Mouse (Mus musculus): ENCODE results near the gene Csn1s2a. TPM values are rescaled to one million over a fixed set of nuclear protein-coding genes. Genes with fewer than 3 reads are reported as not detected.
"Not testable (repeated sequence)": the region's sequence is repeated elsewhere in the genome, so short reads cannot be mapped to it uniquely, and the experiment has no call there.

Gene Csn1s2a
- not detected in 2 replicates for polyA plus RNA-seq (2012; ENCODE audit: insufficient read depth, insufficient read length, missing spikeins)

DNA sequence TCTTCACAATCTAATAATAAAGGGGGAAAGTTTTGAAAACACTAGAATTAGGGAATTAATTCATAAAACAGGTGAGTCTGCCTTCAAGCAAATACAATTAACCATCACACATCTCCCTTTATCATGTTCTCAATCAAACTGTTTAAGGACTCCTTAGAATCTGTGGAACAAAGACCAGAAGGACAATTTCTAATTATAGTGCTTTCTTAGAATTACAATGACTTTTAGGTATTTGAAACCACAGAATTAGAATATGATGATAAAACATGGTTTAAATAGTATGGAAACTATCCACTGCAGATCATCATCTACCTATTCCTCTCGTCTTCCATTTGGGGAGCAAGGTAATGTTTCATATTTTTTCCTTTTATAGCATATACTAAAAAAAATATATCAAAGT is at the start of gene Csn1s2a:
Gene Csn1s2a (plus strand): TSS at position 301 of the 400 bp plus-strand sequence.
- H3K4me1 ChIP-seq (ENCODE audit: control insufficient read depth, insufficient read depth, insufficient read length, low read length), result no peaks in the 10 kb centered on the region
- no peak within 1 kb of the TSS for H3K4me3 ChIP-seq (ENCODE audit: insufficient read depth, low read depth, low read length)
- H3K27ac ChIP-seq (replicated peaks; ENCODE audit: low read depth, low read length), result no peak within 1 kb of the TSS

DNA sequence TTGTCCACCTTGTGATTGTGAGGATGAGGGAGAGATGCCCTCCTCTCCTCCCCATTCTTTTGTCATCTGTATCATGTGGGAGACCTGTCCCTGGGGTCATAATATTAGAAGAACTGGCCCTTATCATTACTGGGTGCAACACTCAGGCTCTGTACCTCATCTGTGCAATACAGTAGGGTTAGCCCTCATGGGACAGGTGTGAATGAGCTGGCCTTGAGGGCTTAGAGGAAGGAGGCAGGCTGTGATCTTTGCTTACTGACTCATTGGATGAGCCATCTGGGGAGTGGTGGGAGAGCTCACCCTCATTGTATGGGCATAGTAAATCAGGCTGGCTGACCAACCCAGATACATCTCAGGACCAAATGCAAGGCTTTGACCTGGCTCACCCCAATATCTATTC is 39.5 kb upstream of the Csn1s2a start:
- H3K4me1 ChIP-seq (ENCODE audit: control insufficient read depth, insufficient read depth, insufficient read length, low read length), result no peaks in the 10 kb centered on the region
- H3K4me3 ChIP-seq (ENCODE audit: insufficient read depth, low read depth, low read length), result no peak overlapping the region
- no peak overlapping the region for H3K27ac ChIP-seq (replicated peaks; ENCODE audit: low read depth, low read length)

DNA sequence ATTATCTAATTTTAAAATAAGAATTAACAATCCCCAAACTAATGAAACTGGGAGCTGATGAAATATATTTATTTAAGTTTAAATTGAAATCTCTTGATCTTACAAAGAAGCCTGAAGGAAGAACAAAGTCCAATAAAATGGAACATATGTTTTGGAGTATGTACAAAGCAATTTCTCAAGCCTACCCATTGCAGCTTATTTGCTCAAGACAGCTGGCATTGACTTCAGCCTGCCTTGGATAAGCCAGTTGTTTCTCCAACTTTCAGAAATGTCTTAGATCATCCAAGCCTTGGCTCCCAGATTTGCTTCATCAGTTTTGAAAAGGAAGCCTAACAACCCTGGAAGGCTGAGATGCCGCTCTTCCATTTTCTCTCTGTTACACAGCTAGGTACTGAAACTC is 20.9 kb upstream of the Csn1s2a start:
- no peak overlapping the region for H3K4me3 ChIP-seq (ENCODE audit: insufficient read depth, low read depth, low read length)
- no peaks in the 10 kb centered on the region for H3K4me1 ChIP-seq (ENCODE audit: control insufficient read depth, insufficient read depth, insufficient read length, low read length)
- no peak overlapping the region for H3K27ac ChIP-seq (replicated peaks; ENCODE audit: low read depth, low read length)

DNA sequence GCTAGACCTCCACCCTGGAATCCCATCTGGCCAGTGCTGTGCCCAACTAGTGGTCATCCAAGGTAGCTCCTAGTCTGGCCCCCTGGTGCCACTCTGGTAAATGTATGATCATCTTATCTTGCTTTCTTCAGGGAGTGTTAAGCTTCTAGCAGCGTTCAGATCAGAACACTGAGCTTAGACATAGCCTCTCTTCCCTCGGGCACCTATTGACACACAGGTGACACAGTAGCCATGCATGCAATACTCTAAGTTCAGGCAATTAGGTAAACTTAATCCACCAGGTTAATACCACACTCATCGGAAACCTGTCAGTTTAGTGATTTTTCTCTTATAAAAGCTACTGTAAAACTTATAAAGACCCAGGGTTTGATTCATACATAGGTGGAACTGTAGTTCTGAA is 9.8 kb upstream of the Csn1s2a start:
- H3K4me1 ChIP-seq (ENCODE audit: control insufficient read depth, insufficient read depth, insufficient read length, low read length), result no peaks in the 10 kb centered on the region
- no peak overlapping the region for H3K4me3 ChIP-seq (ENCODE audit: insufficient read depth, low read depth, low read length)
- H3K27ac ChIP-seq (replicated peaks; ENCODE audit: low read depth, low read length), result no peak overlapping the region

DNA sequence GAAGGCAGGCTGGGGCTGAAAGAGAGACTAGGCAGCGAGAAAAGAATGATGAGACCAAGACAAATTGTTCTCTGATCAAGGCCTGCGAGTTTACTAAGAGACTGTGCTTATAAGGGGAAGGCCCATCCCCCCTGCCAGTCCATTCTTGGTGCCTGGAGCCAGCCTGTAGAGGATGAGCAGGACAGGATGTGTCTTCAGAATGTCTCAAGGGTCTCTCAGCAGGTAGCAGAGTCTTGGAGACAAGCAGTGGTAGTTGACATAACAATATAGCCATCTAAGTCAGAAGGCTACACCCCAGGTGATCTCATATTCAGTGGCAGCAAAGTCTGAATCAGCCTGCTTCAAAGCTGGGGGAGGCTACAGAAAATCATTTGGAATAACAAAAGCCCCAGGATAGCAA is 2.2 kb upstream of the Csn1s2a start:
- not testable (repeated sequence) for H3K27ac ChIP-seq (replicated peaks; ENCODE audit: low read depth, low read length); H3K4me3 ChIP-seq (ENCODE audit: insufficient read depth, low read depth, low read length); H3K4me1 ChIP-seq (ENCODE audit: control insufficient read depth, insufficient read depth, insufficient read length, low read length)

DNA sequence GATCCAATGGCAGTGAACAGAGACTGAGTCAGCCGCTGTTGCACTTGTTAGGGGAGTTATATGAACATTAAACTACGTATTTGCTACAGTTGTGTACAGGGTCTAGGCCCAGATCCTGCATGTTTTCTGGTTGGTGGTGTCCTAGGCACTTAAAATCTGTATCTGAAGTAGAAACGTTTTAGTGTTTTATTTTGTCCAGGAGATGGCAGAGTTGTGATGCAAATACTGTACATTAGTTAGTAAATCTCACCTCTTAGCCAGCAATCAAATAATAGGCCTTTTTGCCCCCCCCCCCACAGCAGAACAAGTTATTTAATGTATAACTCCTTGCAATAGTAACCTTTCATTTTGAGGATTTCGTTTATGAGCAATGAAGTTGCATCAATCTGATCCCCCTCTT is 8.4 kb downstream of the Csn1s2a start:
- no peak overlapping the region for H3K4me3 ChIP-seq (ENCODE audit: insufficient read depth, low read depth, low read length)
- no peaks in the 10 kb centered on the region for H3K4me1 ChIP-seq (ENCODE audit: control insufficient read depth, insufficient read depth, insufficient read length, low read length)
- no peak overlapping the region for H3K27ac ChIP-seq (replicated peaks; ENCODE audit: low read depth, low read length)

DNA sequence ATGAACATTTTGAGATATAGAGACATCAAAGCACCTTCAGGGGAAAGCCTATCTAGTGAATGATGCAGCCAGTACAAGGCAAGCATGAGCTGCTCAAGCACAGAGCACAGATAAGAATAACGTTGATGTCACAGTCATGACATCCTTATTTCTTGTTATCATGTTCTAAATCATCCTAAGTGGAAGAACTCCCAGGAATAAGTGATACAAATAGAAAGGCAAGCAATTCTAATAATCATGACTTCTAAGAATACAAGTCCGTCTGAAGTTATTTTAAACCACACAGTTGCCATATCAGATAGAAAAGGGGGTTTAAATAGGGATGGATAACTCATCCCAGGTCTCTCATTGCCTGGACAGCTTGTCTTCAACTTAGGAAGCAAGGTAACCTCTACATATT is 33.4 kb downstream of the Csn1s2a start, which contains the start of gene Csn1s2b:
Gene Csn1s2b (plus strand): TSS at position 301 of the 400 bp plus-strand sequence.
- Histone ChIP-seq H3K27ac (replicated peaks; ENCODE audit: low read depth, low read length) (no peak within 1 kb of the TSS), H3K4me1 (ENCODE audit: control insufficient read depth, insufficient read depth, insufficient read length, low read length) (no peaks in the 10 kb centered on the region), H3K4me3 (ENCODE audit: insufficient read depth, low read depth, low read length) (no peak within 1 kb of the TSS)

DNA sequence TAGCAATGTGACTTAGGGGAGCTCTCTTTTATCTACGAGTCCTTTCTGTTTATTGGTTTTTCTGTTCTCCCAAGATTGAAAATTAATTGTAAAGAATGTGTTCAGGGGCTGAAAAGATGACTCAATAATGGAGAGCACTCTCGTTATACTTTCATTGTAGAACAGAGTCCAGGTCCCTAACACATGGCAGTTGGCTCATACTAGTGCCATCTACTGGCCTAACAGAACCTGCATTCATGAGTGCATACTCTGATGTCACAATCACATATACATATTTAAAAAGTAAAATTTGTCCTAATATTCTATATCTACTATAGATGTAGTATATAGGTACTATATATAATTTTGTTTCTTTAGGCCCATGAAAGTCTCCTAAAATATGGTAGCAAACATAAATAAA is 34.9 kb downstream of the Csn1s2a start:
- H3K4me1 ChIP-seq (ENCODE audit: control insufficient read depth, insufficient read depth, insufficient read length, low read length), result no peaks in the 10 kb centered on the region
- no peak overlapping the region for H3K4me3 ChIP-seq (ENCODE audit: insufficient read depth, low read depth, low read length)

DNA sequence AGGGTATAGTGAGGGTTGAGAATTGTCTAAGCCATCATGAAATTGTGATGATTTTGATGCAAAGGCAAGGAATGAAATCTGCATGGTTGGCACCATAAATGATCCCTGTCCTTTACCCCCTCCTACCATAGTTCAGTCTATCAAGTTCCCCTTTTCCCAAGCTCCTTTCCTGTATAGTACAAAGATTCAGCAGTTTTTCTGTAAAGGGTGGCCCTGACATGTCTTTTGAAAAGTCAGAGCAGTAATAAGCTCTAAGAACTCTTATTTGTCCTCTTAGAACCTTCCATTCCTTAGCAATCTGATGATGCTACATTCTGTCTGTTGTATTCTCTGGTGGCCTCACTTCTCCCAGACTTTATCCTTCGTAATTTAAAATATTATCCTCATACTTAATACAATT is 51.0 kb downstream of the Csn1s2a start, which contains the start of gene Prr27:
Gene Prr27 (plus strand): TSS at position 301 of the 400 bp plus-strand sequence.
- Histone ChIP-seq H3K27ac (replicated peaks; ENCODE audit: low read depth, low read length) (no peak within 1 kb of the TSS), H3K4me1 (ENCODE audit: control insufficient read depth, insufficient read depth, insufficient read length, low read length) (no peaks in the 10 kb centered on the region), H3K4me3 (ENCODE audit: insufficient read depth, low read depth, low read length) (no peak within 1 kb of the TSS)

More for the DNA sequence above, 34.9 kb downstream of the Csn1s2a start:
- H3K27ac ChIP-seq (replicated peaks; ENCODE audit: low read depth, low read length), result no peak overlapping the region

Other genes with a start within 250 kb of the Csn1s2a start
- gene Sult1b1, start 236.4 kb upstream of the Csn1s2a start, polyA plus RNA-seq (2012; ENCODE audit: insufficient read depth, insufficient read length, missing spikeins), result not detected in 2 replicates
- not detected in 2 replicates for gene Sult1d1, start 205.5 kb upstream of the Csn1s2a start, polyA plus RNA-seq (2012; ENCODE audit: insufficient read depth, insufficient read length, missing spikeins)
- 1.7 and 1.8 TPM in 2 replicates for gene Sult1e1, start 183.0 kb upstream of the Csn1s2a start, polyA plus RNA-seq (2012; ENCODE audit: insufficient read depth, insufficient read length, missing spikeins)
- not detected in 2 replicates for gene Csn1s1, start 108.4 kb upstream of the Csn1s2a start, polyA plus RNA-seq (2012; ENCODE audit: insufficient read depth, insufficient read length, missing spikeins)
- gene Csn2, start 74.9 kb upstream of the Csn1s2a start, polyA plus RNA-seq (2012; ENCODE audit: insufficient read depth, insufficient read length, missing spikeins), result not detected in 2 replicates
- gene Csn1s2b, start 33.5 kb downstream of the Csn1s2a start, polyA plus RNA-seq (2012; ENCODE audit: insufficient read depth, insufficient read length, missing spikeins), result not detected in 2 replicates
- gene Prr27, start 51.1 kb downstream of the Csn1s2a start, polyA plus RNA-seq (2012; ENCODE audit: insufficient read depth, insufficient read length, missing spikeins), result not detected in 2 replicates
- not detected in 2 replicates for gene Odam, start 110.5 kb downstream of the Csn1s2a start, polyA plus RNA-seq (2012; ENCODE audit: insufficient read depth, insufficient read length, missing spikeins)
- not detected in 2 replicates for gene Csn3, start 151.0 kb downstream of the Csn1s2a start, polyA plus RNA-seq (2012; ENCODE audit: insufficient read depth, insufficient read length, missing spikeins)
- not detected in 2 replicates for gene 2310003L06Rik, start 194.9 kb downstream of the Csn1s2a start, polyA plus RNA-seq (2012; ENCODE audit: insufficient read depth, insufficient read length, missing spikeins)
- not detected in 2 replicates for gene Gm28434, start 194.9 kb downstream of the Csn1s2a start, polyA plus RNA-seq (2012; ENCODE audit: insufficient read depth, insufficient read length, missing spikeins)
- not detected in 2 replicates for gene Cabs1, start 204.9 kb downstream of the Csn1s2a start, polyA plus RNA-seq (2012; ENCODE audit: insufficient read depth, insufficient read length, missing spikeins)
- gene Smr3a, start 228.0 kb downstream of the Csn1s2a start, polyA plus RNA-seq (2012; ENCODE audit: insufficient read depth, insufficient read length, missing spikeins), result not detected in 2 replicates